Mouse (Mus musculus) stomach, postnatal 0 days (tissue): ENCODE data around the gene Lrguk.

Source experiments
- CTCF ChIP-seq: IDR thresholded peaks from 2 replicates; pipeline ENCODE4 v1.5.1; 2016; ENCODE audit warnings: antibody characterized with exemption, low read depth, mild to moderate bottlenecking, moderate library complexity
- EP300 ChIP-seq: optimal IDR thresholded peaks from 2 replicates; pipeline ENCODE3; 2016; ENCODE audit warnings: antibody characterized with exemption

DNA sequence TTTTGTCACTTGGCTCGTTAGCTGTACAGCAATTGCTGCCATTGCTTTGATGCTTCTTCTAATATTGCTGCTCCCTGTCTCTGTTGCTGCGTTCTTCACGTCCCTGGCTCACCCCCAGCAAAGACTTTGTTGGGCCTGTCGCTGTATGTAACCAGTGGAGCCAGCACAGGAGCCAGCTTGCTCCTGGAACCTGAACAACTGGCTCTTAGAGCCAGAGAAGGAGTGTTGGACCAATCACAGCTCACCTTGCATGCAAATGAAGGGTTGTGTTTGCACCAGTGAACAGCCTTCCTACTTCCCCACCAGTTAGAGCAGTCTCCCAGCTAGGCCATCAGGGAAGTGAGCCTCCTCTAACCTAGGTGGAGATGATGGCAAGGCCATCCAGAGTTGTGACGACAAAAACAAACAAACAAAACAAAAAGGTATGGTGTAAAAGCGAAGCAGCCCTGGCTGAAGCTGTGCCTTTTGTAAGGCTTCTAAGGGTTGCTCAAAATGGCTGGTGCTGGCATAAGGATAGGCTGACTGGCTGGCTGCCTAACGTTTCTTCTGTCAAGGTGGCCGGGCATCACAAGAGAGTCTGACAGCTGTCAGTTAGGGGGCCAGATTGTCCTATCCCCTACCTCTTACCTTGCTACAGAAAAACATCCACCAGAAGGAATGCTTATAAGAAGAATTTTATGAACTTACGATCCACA lies 15.7 kb downstream of the Lrguk start:
- no peak for TF ChIP-seq CTCF
- TF ChIP-seq EP300, result no peak
